Mouse (Mus musculus) erythroblast, embryonic 14.5 days (primary cell): ENCODE results near the gene Ylpm1. TPM values are rescaled to one million over a fixed set of nuclear protein-coding genes. Genes with fewer than 3 reads are reported as not detected.
A peak's percentile ranks its signal among the peaks of the same experiment; 100 is the strongest.

Experiments
- H3K27me3 ChIP-seq: 2 replicates; pipeline ENCODE4 v1.6.1; 2012; ENCODE audit warnings: inconsistent platforms; ENCODE audit not compliant: control insufficient read depth
- H3K36me3 ChIP-seq: 2 replicates; pipeline ENCODE4 v1.6.1; 2012; ENCODE audit warnings: mild to moderate bottlenecking, inconsistent platforms; ENCODE audit not compliant: control insufficient read depth
- H3K4me1 ChIP-seq: 2 replicates; pipeline ENCODE4 v1.6.1; 2012; ENCODE audit warnings: inconsistent platforms; ENCODE audit not compliant: control insufficient read depth
- H3K4me3 ChIP-seq: replicated peaks from 2 replicates; pipeline ENCODE3; 2012; ENCODE audit warnings: moderate library complexity, mild to moderate bottlenecking, inconsistent platforms
- H3K9me3 ChIP-seq: 2 replicates; pipeline ENCODE4 v1.6.1; 2012; ENCODE audit warnings: low read length, inconsistent platforms, mixed read lengths; ENCODE audit not compliant: control insufficient read depth
- GATA1 ChIP-seq: IDR thresholded peaks from 2 replicates; pipeline ENCODE4 v1.6.1; 2012; ENCODE audit warnings: low read length, inconsistent platforms, mixed read lengths
- TAL1 ChIP-seq: IDR thresholded peaks from 3 replicates; pipeline ENCODE4 v1.6.1; 2012; ENCODE audit warnings: low read length, inconsistent platforms, mixed read lengths
- polyA plus RNA-seq: library from polyadenylated mRNA; stranded (reverse); fragments of >175 nt; gene quantifications from 2 replicates; pipeline ENCODE4 v1.2.3, GENCODE M21; 2012

The Ylpm1 gene
- polyA plus RNA-seq, 1 experiment = 1.1 TPM

DNA sequence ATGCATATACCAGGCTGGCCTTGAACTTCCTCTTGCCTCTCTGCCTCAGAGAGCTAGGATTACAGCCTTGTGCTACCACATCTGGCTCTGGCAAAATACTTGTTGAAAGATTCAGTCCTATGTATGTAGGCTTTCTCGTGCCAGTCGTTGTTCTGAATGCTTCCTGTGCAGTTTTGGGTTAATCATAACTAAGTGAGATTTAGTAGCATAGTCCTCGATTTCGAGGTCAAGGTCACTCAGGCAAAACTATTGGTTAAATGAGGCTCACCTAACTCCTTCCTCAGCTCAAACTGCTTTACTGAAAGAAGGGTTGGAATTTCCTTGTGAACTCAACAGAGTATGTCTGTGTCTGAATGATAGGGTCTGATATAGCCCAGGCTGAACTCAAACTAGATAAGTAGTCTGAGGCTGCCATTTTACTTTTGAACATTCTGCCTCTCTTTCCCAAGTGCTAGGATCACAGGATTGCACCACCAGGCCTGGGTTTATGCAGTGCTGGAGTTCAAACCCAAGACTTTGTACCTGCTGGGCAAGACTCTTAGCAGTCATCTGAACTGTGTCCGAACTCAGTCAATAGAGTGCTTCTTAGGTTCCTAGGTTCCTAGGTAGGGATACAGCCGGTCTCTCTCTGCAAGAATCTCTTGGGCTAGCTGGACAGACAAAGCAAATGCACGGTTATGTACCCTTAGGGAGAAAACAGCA is 116.6 kb downstream of the Ylpm1 start:
- Histone ChIP-seq H3K4me1 (peaks cover 57% of the 10 kb centered on the region), H3K4me3 (peak overlapping the region; percentile 92), H3K27me3 (no peaks in the 10 kb centered on the region)

GRCm38 (mm10) chr12:85113337-85113736 is 117.2 kb downstream of the Ylpm1 start:
- Histone ChIP-seq H3K4me3 (peak overlapping the region; percentile 92), H3K36me3 (peaks cover 57% of the 10 kb centered on the region), H3K4me1 (peaks cover 57% of the 10 kb centered on the region), H3K9me3 (no peaks in the 10 kb centered on the region), H3K27me3 (no peaks in the 10 kb centered on the region)
- TF ChIP-seq TAL1 (no peak), GATA1 (no peak)

More for the DNA sequence above, 116.6 kb downstream of the Ylpm1 start:
- Histone ChIP-seq H3K9me3 (no peaks in the 10 kb centered on the region), H3K36me3 (peaks cover 51% of the 10 kb centered on the region)
- no peak; the same call in 2 of the 3 replicates for TF ChIP-seq TAL1
- TF ChIP-seq GATA1 = no peak

DNA sequence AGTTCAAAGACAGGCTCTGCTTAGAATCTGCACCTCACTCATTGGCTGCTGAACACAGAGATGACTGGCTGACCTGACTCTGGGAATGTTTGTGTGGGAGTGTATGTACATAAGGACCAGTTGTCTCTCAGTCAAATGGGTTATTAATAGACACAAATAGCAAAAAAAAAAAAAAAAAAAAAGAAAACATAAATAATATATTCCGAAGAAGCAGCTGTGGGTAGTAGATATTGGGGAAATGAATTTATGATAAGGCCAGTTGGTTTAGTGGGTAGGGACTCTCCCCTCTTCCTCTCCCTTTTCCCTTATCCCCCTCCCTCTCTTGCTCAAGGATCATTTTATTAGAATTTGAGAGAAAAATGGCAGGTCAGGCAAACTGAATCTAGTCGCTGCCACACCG is 117.8 kb downstream of the Ylpm1 start:
- Histone ChIP-seq H3K4me3 (no peak overlapping the region), H3K4me1 (peaks cover 56% of the 10 kb centered on the region), H3K9me3 (no peaks in the 10 kb centered on the region), H3K36me3 (peaks cover 63% of the 10 kb centered on the region), H3K27me3 (no peaks in the 10 kb centered on the region)
- TF ChIP-seq GATA1 (no peak), TAL1 (no peak)

DNA sequence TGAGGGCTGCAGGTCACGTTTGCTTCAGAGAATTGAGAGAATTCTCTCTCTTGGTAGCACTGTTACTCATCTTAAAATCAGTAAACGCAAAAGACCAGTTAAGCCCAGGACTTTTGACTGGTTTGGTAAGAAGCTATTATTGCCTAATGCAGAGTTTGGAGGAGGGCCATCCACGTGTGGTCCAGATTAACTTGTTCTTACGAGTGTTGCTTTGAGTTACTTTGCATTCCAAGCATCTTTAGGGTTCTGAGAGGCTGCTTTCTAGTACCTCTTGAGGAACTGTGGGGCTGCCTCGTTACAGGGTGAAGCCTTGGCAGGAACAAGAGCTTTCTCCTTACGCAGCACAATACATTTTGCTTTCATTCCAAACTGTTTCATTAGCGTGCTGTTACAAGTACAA is 119.6 kb downstream of the Ylpm1 start:
- no peaks in the 10 kb centered on the region for H3K9me3 ChIP-seq
- H3K4me1 ChIP-seq = peaks cover 42% of the 10 kb centered on the region
- H3K36me3 ChIP-seq = peaks cover 81% of the 10 kb centered on the region
- no peak overlapping the region for H3K4me3 ChIP-seq
- no peak for TF ChIP-seq GATA1
- no peak for TF ChIP-seq TAL1
- H3K27me3 ChIP-seq = no peaks in the 10 kb centered on the region

Other genes with a start within 250 kb of the Ylpm1 start
- 5.0 TPM in 2 replicates for gene Npc2, start 223.2 kb upstream of the Ylpm1 start, polyA plus RNA-seq
- 9.7 and 10.3 TPM in 2 replicates for gene Isca2, start 223.1 kb upstream of the Ylpm1 start, polyA plus RNA-seq
- gene Ltbp2, start 119.8 kb upstream of the Ylpm1 start, polyA plus RNA-seq = 0.23 TPM in 2 replicates
- 3.1 and 3.2 TPM in 2 replicates for gene Fcf1, start 25.4 kb upstream of the Ylpm1 start, polyA plus RNA-seq
- gene Arel1, start 25.4 kb upstream of the Ylpm1 start, polyA plus RNA-seq = 0.78 and 0.79 TPM in 2 replicates
- 0.31 and 0.34 TPM in 2 replicates for gene Prox2, start 114.4 kb downstream of the Ylpm1 start, polyA plus RNA-seq
- 41.0 and 55.1 TPM in 2 replicates for gene Dlst, start 114.5 kb downstream of the Ylpm1 start, polyA plus RNA-seq
- gene Rps6kl1, start 154.9 kb downstream of the Ylpm1 start, polyA plus RNA-seq = 0.03 and 0.06 TPM in 2 replicates
- gene Pgf, start 181.5 kb downstream of the Ylpm1 start, polyA plus RNA-seq = not detected in 2 replicates
- gene Eif2b2, start 223.2 kb downstream of the Ylpm1 start, polyA plus RNA-seq = 18.6 and 27.3 TPM in 2 replicates